Mouse (Mus musculus) erythroblast, embryonic 14.5 days (primary cell): Measurements from ENCODE around the gene Krt23. TPM values are rescaled to one million over a fixed set of nuclear protein-coding genes. Genes with fewer than 3 reads are reported as not detected.

Experiments used
- H3K27me3 ChIP-seq: 2 replicates; pipeline ENCODE4 v1.6.1; 2012; ENCODE audit warnings: inconsistent platforms; ENCODE audit not compliant: control insufficient read depth
- H3K36me3 ChIP-seq: 2 replicates; pipeline ENCODE4 v1.6.1; 2012; ENCODE audit warnings: mild to moderate bottlenecking, inconsistent platforms; ENCODE audit not compliant: control insufficient read depth
- H3K4me1 ChIP-seq: 2 replicates; pipeline ENCODE4 v1.6.1; 2012; ENCODE audit warnings: inconsistent platforms; ENCODE audit not compliant: control insufficient read depth
- H3K4me3 ChIP-seq: replicated peaks from 2 replicates; pipeline ENCODE3; 2012; ENCODE audit warnings: moderate library complexity, mild to moderate bottlenecking, inconsistent platforms
- H3K9me3 ChIP-seq: 2 replicates; pipeline ENCODE4 v1.6.1; 2012; ENCODE audit warnings: low read length, inconsistent platforms, mixed read lengths; ENCODE audit not compliant: control insufficient read depth
- GATA1 ChIP-seq: IDR thresholded peaks from 2 replicates; pipeline ENCODE4 v1.6.1; 2012; ENCODE audit warnings: low read length, inconsistent platforms, mixed read lengths
- TAL1 ChIP-seq: IDR thresholded peaks from 3 replicates; pipeline ENCODE4 v1.6.1; 2012; ENCODE audit warnings: low read length, inconsistent platforms, mixed read lengths
- polyA plus RNA-seq: library from polyadenylated mRNA; stranded (reverse); fragments of >175 nt; gene quantifications from 2 replicates; pipeline ENCODE4 v1.2.3, GENCODE M21; 2012

Gene Krt23
- polyA plus RNA-seq, 1 experiment = not detected

- TF ChIP-seq TAL1 (no peak), GATA1 (no peak)
- H3K36me3 ChIP-seq = no peaks in the 10 kb centered on the region
These were observed 2.3 kb downstream of the Krt23 start for GRCm38 (mm10) chr11:99490624-99491023.

GRCm38 (mm10) chr11:99489233-99489632, 3.7 kb downstream of the Krt23 start:
- Histone ChIP-seq H3K4me1 (no peaks in the 10 kb centered on the region), H3K4me3 (no peak overlapping the region), H3K27me3 (no peaks in the 10 kb centered on the region), H3K36me3 (no peaks in the 10 kb centered on the region), H3K9me3 (peaks cover 3% of the 10 kb centered on the region; the same call in 1 of the 2 replicates)
- TF ChIP-seq GATA1 (no peak), TAL1 (no peak)

More at GRCm38 (mm10) chr11:99490624-99491023, 2.3 kb downstream of the Krt23 start:
- peaks cover 3% of the 10 kb centered on the region; the same call in 1 of the 2 replicates for H3K9me3 ChIP-seq
- no peaks in the 10 kb centered on the region for H3K4me1 ChIP-seq
- H3K27me3 ChIP-seq = no peaks in the 10 kb centered on the region
- no peak overlapping the region for H3K4me3 ChIP-seq

- no peaks in the 10 kb centered on the region for H3K4me1 ChIP-seq
- TF ChIP-seq TAL1 (no peak), GATA1 (no peak)
- no peaks in the 10 kb centered on the region for H3K36me3 ChIP-seq
- no peak overlapping the region for H3K4me3 ChIP-seq
- no peaks in the 10 kb centered on the region for H3K27me3 ChIP-seq
- H3K9me3 ChIP-seq = no peaks in the 10 kb centered on the region
These were observed 18.0 kb downstream of the Krt23 start for GRCm38 (mm10) chr11:99474981-99475380.

- Histone ChIP-seq H3K27me3 (no peaks in the 10 kb centered on the region), H3K9me3 (no peaks in the 10 kb centered on the region), H3K4me3 (no peak overlapping the region), H3K36me3 (no peaks in the 10 kb centered on the region), H3K4me1 (no peaks in the 10 kb centered on the region)
- no peak for TF ChIP-seq GATA1
- no peak for TF ChIP-seq TAL1
These were observed 19.5 kb downstream of the Krt23 start for GRCm38 (mm10) chr11:99473433-99473832.

GRCm38 (mm10) chr11:99472405-99472804, 20.5 kb downstream of the Krt23 start:
- no peaks in the 10 kb centered on the region for H3K27me3 ChIP-seq
- no peaks in the 10 kb centered on the region for H3K9me3 ChIP-seq
- H3K4me3 ChIP-seq = no peak overlapping the region
- H3K36me3 ChIP-seq = no peaks in the 10 kb centered on the region
- no peak for TF ChIP-seq GATA1
- TF ChIP-seq TAL1 = no peak
- H3K4me1 ChIP-seq = no peaks in the 10 kb centered on the region

- no peaks in the 10 kb centered on the region for H3K27me3 ChIP-seq
- no peaks in the 10 kb centered on the region for H3K4me1 ChIP-seq
- no peak overlapping the region for H3K4me3 ChIP-seq
- H3K9me3 ChIP-seq = no peaks in the 10 kb centered on the region
- TF ChIP-seq GATA1 (no peak), TAL1 (no peak)
- no peaks in the 10 kb centered on the region for H3K36me3 ChIP-seq
These were observed 21.0 kb downstream of the Krt23 start for GRCm38 (mm10) chr11:99471946-99472345.

GRCm38 (mm10) chr11:99469228-99469627, 23.7 kb downstream of the Krt23 start:
- Histone ChIP-seq H3K4me3 (no peak overlapping the region), H3K27me3 (no peaks in the 10 kb centered on the region), H3K36me3 (no peaks in the 10 kb centered on the region), H3K4me1 (no peaks in the 10 kb centered on the region), H3K9me3 (no peaks in the 10 kb centered on the region)
- TF ChIP-seq GATA1 (no peak), TAL1 (no peak)

- H3K4me1 ChIP-seq = no peaks in the 10 kb centered on the region
- H3K4me3 ChIP-seq = no peak overlapping the region
- H3K27me3 ChIP-seq = no peaks in the 10 kb centered on the region
- no peaks in the 10 kb centered on the region for H3K36me3 ChIP-seq
- no peak for TF ChIP-seq TAL1
- no peak for TF ChIP-seq GATA1
- H3K9me3 ChIP-seq = no peaks in the 10 kb centered on the region
These were observed 24.4 kb downstream of the Krt23 start for GRCm38 (mm10) chr11:99468566-99468965.

GRCm38 (mm10) chr11:99466316-99466715, 26.6 kb downstream of the Krt23 start:
- H3K4me3 ChIP-seq = no peak overlapping the region
- TF ChIP-seq GATA1 = no peak
- TF ChIP-seq TAL1 = no peak
- H3K4me1 ChIP-seq = no peaks in the 10 kb centered on the region
- H3K9me3 ChIP-seq = no peaks in the 10 kb centered on the region
- no peaks in the 10 kb centered on the region for H3K36me3 ChIP-seq
- no peaks in the 10 kb centered on the region for H3K27me3 ChIP-seq

GRCm38 (mm10) chr11:99464836-99465235, 28.1 kb downstream of the Krt23 start:
- Histone ChIP-seq H3K4me3 (no peak overlapping the region), H3K36me3 (no peaks in the 10 kb centered on the region), H3K27me3 (no peaks in the 10 kb centered on the region), H3K4me1 (no peaks in the 10 kb centered on the region), H3K9me3 (no peaks in the 10 kb centered on the region)
- TF ChIP-seq TAL1 (no peak), GATA1 (no peak)
